Mouse (Mus musculus): ENCODE measurements around the gene Zfp316. TPM values are rescaled to one million over a fixed set of nuclear protein-coding genes. Genes with fewer than 3 reads are reported as not detected.
A peak's percentile ranks its signal among the peaks of the same experiment; 100 is the strongest.

Zfp316 gene
- polyA plus RNA-seq, 1 experiment from 2014 or later = 13.2 TPM

GRCm38 (mm10) chr5:143235028-143235693 lies 34.7 kb downstream of the Zfp316 start, which contains the start of gene Zfp12:
Zfp12 (plus strand) TSS chr5:143235163.
- DNase-seq (ENCODE audit: low read depth, low spot score) (peak; percentile 77), ATAC-seq (peak; percentile 86)
- POLR2A ChIA-PET = interaction anchor here (0.6 to 1.7 kb wide), 3 partner anchors 37 to 55 kb away, joined by 3 to 6 read pairs (median 3); partner anchors contain the start of genes Rbak and Spdye4b
- peak; percentile 80 for TF ChIP-seq CTCF (IDR thresholded peaks at IDR 0.05)
- in situ Hi-C loops (cut with MboI; ENCODE audit: low pct_unique_long_range_greater_than_20kb) = loop anchor here (5.0 kb wide), 2 partner anchors 53 to 62 kb away; partner anchors contain the start of genes Rbak and Spdye4b
- no peaks in the 10 kb centered on the region for H3K27me3 ChIP-seq
- CTCF ChIA-PET = interaction anchor here (1.0 to 1.5 kb wide), 3 partner anchors 36 to 46 kb away, joined by 3 to 4 read pairs (median 3); no protein-coding TSS in a partner anchor

- TF ChIP-seq CTCF (IDR thresholded peaks at IDR 0.05) = no peak
- ChIA-PET POLR2A (no interaction called here), CTCF (no interaction called here)
- no peak for DNase-seq (ENCODE audit: low read depth, low spot score)
- no peaks in the 10 kb centered on the region for H3K27me3 ChIP-seq
- in situ Hi-C loops (cut with MboI; ENCODE audit: low pct_unique_long_range_greater_than_20kb) = no loop called here
- ATAC-seq = no peak
Observed at GRCm38 (mm10) chr5:143226790-143227189, 43.0 kb downstream of the Zfp316 start, which contains the start of gene Spdye4a. Spdye4a (minus strand) TSS chr5:143226890.

- ATAC-seq = no peak
- DNase-seq (ENCODE audit: low read depth, low spot score) = no peak
- CTCF ChIA-PET = no interaction called here
- H3K27me3 ChIP-seq = no peaks in the 10 kb centered on the region
- in situ Hi-C loops (cut with MboI; ENCODE audit: low pct_unique_long_range_greater_than_20kb) = no loop called here
- POLR2A ChIA-PET = no interaction called here
- TF ChIP-seq CTCF (IDR thresholded peaks at IDR 0.05) = no peak
Observed at GRCm38 (mm10) chr5:143222287-143222686, 47.5 kb downstream of the Zfp316 start.

DNA sequence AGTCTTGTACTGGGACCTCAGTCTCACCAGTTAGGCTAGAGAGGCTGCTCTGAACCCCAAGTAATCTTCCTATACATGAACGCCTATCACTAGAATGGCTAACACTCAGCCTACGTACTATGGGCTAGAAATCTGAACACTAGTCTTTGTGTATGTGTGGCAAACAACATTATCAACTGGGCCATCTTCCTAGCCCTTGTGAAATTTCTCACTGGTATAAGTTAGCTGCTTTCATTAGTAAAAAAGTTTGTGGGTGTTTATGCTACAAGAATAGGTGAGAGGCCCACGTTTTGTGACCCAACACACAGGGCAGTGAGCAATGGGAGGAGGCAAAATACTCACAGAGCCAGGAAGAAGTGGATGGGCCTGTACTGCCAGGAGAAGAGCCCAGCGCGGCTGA lies 48.8 kb downstream of the Zfp316 start:
- DNase-seq (ENCODE audit: low read depth, low spot score) = no peak
- in situ Hi-C loops (cut with MboI; ENCODE audit: low pct_unique_long_range_greater_than_20kb) = no loop called here
- no peaks in the 10 kb centered on the region for H3K27me3 ChIP-seq

GRCm38 (mm10) chr5:143213832-143214231 lies 56.0 kb downstream of the Zfp316 start:
- DNase-seq (ENCODE audit: low read depth, low spot score) (no peak), ATAC-seq (no peak)
- ChIA-PET POLR2A (no interaction called here), CTCF (no interaction called here)
- TF ChIP-seq CTCF (IDR thresholded peaks at IDR 0.05) = no peak
- in situ Hi-C loops (cut with MboI; ENCODE audit: low pct_unique_long_range_greater_than_20kb) = no loop called here
- peaks cover 10% of the 10 kb centered on the region for H3K27me3 ChIP-seq

More for the DNA sequence above, 48.8 kb downstream of the Zfp316 start:
- ChIA-PET CTCF (no interaction called here), POLR2A (no interaction called here)
- TF ChIP-seq CTCF (IDR thresholded peaks at IDR 0.05) = no peak
- no peak for ATAC-seq

- in situ Hi-C loops (cut with MboI; ENCODE audit: low pct_unique_long_range_greater_than_20kb) = no loop called here
- ATAC-seq (no peak), DNase-seq (ENCODE audit: low read depth, low spot score) (no peak)
- CTCF ChIA-PET = no interaction called here
- H3K27me3 ChIP-seq = no peaks in the 10 kb centered on the region
- peak; percentile 60 for TF ChIP-seq CTCF (IDR thresholded peaks at IDR 0.05)
- POLR2A ChIA-PET = no interaction called here
Observed at GRCm38 (mm10) chr5:143205015-143205414, 64.8 kb downstream of the Zfp316 start.

Other genes starting within 250 kb of the Zfp316 start
- gene Rnf216, start 157.0 kb downstream of the Zfp316 start, polyA plus RNA-seq (2021) = 48.0 TPM
- gene Olfr718-ps1, start 122.4 kb downstream of the Zfp316 start, polyA plus RNA-seq (2021) = 0.01 TPM
- 13.5 TPM for gene Rbak, start 89.2 kb downstream of the Zfp316 start, polyA plus RNA-seq (2021)
- gene Spdye4b, start 89.0 kb downstream of the Zfp316 start, polyA plus RNA-seq (2021) = not detected
- gene Spdye4a, start 43.1 kb downstream of the Zfp316 start, polyA plus RNA-seq (2021) = not detected
- gene Zfp12, start 34.9 kb downstream of the Zfp316 start, polyA plus RNA-seq (2021) = 20.9 TPM
- gene Zfp853, start 23.6 kb upstream of the Zfp316 start, polyA plus RNA-seq (2021) = not detected
- 35.1 TPM for gene E130309D02Rik, start 45.3 kb upstream of the Zfp316 start, polyA plus RNA-seq (2021)
- 54.0 TPM for gene Zdhhc4, start 59.2 kb upstream of the Zfp316 start, polyA plus RNA-seq (2021)
- gene Grid2ip, start 87.3 kb upstream of the Zfp316 start, polyA plus RNA-seq (2021) = 0.03 TPM
- gene Kdelr2, start 133.8 kb upstream of the Zfp316 start, polyA plus RNA-seq (2021) = 117 TPM
- 7.3 TPM for gene Daglb, start 194.6 kb upstream of the Zfp316 start, polyA plus RNA-seq (2021)

Data from Patski (cell line).